Mouse (Mus musculus): ENCODE results near the gene Cspg4. TPM values are rescaled to one million over a fixed set of nuclear protein-coding genes. Genes with fewer than 3 reads are reported as not detected.
A peak's percentile ranks its signal among the peaks of the same experiment; 100 is the strongest.

Cspg4 gene
- 4.1 TPM in 2 replicates for polyA plus RNA-seq (2014; fragmentation: Nextera tagmentation; extraction: Ambion mirVana)

GRCm38 (mm10) chr9:56864832-56865231, at the start of gene Cspg4:
Gene Cspg4, plus strand, starts transcription at chr9:56865033.
- Histone ChIP-seq H3K27ac (replicated peaks; ENCODE audit: low read depth, low read length) (no peak within 1 kb of the TSS), H3K27me3 (ENCODE audit: control insufficient read depth, insufficient read depth, low read length) (peaks cover 17% of the 10 kb centered on the region; the same call in 1 of the 2 replicates), H3K9me3 (ENCODE audit: control insufficient read depth, low read length) (no peaks in the 10 kb centered on the region), H3K4me1 (ENCODE audit: control insufficient read depth, insufficient read depth, low read length) (0 out of 2 replicates have a peak, but pooled peaks cover 6% of the 10 kb centered on the region), H3K9ac (replicated peaks; ENCODE audit: low read length) (no peak within 1 kb of the TSS; the same call in 1 of the 2 replicates), H3K4me3 (replicated peaks; ENCODE audit: low read depth, low read length) (peak within 1 kb of the TSS; percentile 12; the same call in 1 of the 2 replicates), H3K4me2 (ENCODE audit: low read length) (peak within 1 kb of the TSS; percentile 46), H3K36me3 (ENCODE audit: control insufficient read depth, insufficient read depth, low read length) (no peaks in the 10 kb centered on the region)
- WGBS = 2% methylated on average over 24 of the region's 24 CpGs
- peak; percentile 44 for DNase-seq
- ATAC-seq (ENCODE audit: low FRiP score, low TSS enrichment) = no peak

- Histone ChIP-seq H3K9me3 (ENCODE audit: control insufficient read depth, low read length) (no peaks in the 10 kb centered on the region), H3K36me3 (ENCODE audit: control insufficient read depth, insufficient read depth, low read length) (no peaks in the 10 kb centered on the region), H3K4me3 (replicated peaks; ENCODE audit: low read depth, low read length) (no peak overlapping the region), H3K9ac (replicated peaks; ENCODE audit: low read length) (no peak overlapping the region), H3K4me2 (ENCODE audit: low read length) (no peak overlapping the region), H3K4me1 (ENCODE audit: control insufficient read depth, insufficient read depth, low read length) (peaks cover 21% of the 10 kb centered on the region), H3K27ac (replicated peaks; ENCODE audit: low read depth, low read length) (no peak overlapping the region), H3K27me3 (ENCODE audit: control insufficient read depth, insufficient read depth, low read length) (no peaks in the 10 kb centered on the region)
- peak; percentile 79 for DNase-seq
- ATAC-seq (ENCODE audit: low FRiP score, low TSS enrichment) = no peak
- WGBS = 2% methylated on average over 3 of the region's 3 CpGs
These were observed 39.9 kb upstream of the Cspg4 start for GRCm38 (mm10) chr9:56824900-56825299.

GRCm38 (mm10) chr9:56825476-56826213, 39.2 kb upstream of the Cspg4 start:
- Histone ChIP-seq H3K4me1 (ENCODE audit: control insufficient read depth, insufficient read depth, low read length) (peaks cover 28% of the 10 kb centered on the region), H3K27me3 (ENCODE audit: control insufficient read depth, insufficient read depth, low read length) (no peaks in the 10 kb centered on the region), H3K36me3 (ENCODE audit: control insufficient read depth, insufficient read depth, low read length) (no peaks in the 10 kb centered on the region), H3K9ac (replicated peaks; ENCODE audit: low read length) (peak overlapping the region; percentile 37), H3K4me3 (replicated peaks; ENCODE audit: low read depth, low read length) (peak overlapping the region; percentile 20; the same call in 1 of the 2 replicates), H3K27ac (replicated peaks; ENCODE audit: low read depth, low read length) (no peak overlapping the region), H3K4me2 (ENCODE audit: low read length) (peak overlapping the region; percentile 56), H3K9me3 (ENCODE audit: control insufficient read depth, low read length) (no peaks in the 10 kb centered on the region)
- DNase-seq (peak; percentile 65), ATAC-seq (ENCODE audit: low FRiP score, low TSS enrichment) (no peak)
- WGBS = 11% methylated on average over 21 of the region's 21 CpGs

GRCm38 (mm10) chr9:56828146-56828545, 36.7 kb upstream of the Cspg4 start:
- Histone ChIP-seq H3K4me2 (ENCODE audit: low read length) (no peak overlapping the region), H3K4me1 (ENCODE audit: control insufficient read depth, insufficient read depth, low read length) (peaks cover 43% of the 10 kb centered on the region), H3K27me3 (ENCODE audit: control insufficient read depth, insufficient read depth, low read length) (no peaks in the 10 kb centered on the region), H3K36me3 (ENCODE audit: control insufficient read depth, insufficient read depth, low read length) (no peaks in the 10 kb centered on the region), H3K27ac (replicated peaks; ENCODE audit: low read depth, low read length) (0 out of 2 replicates have a peak overlapping the region, but pooled peaks have one; percentile 41), H3K9ac (replicated peaks; ENCODE audit: low read length) (no peak overlapping the region), H3K9me3 (ENCODE audit: control insufficient read depth, low read length) (no peaks in the 10 kb centered on the region), H3K4me3 (replicated peaks; ENCODE audit: low read depth, low read length) (no peak overlapping the region)
- no peak for ATAC-seq (ENCODE audit: low FRiP score, low TSS enrichment)
- peak; percentile 63 for DNase-seq
- 27% methylated on average over 9 of the region's 9 CpGs for WGBS

- Histone ChIP-seq H3K9me3 (ENCODE audit: control insufficient read depth, low read length) (no peaks in the 10 kb centered on the region), H3K4me1 (ENCODE audit: control insufficient read depth, insufficient read depth, low read length) (peaks cover 45% of the 10 kb centered on the region), H3K27ac (replicated peaks; ENCODE audit: low read depth, low read length) (no peak overlapping the region), H3K9ac (replicated peaks; ENCODE audit: low read length) (no peak overlapping the region), H3K4me2 (ENCODE audit: low read length) (no peak overlapping the region), H3K27me3 (ENCODE audit: control insufficient read depth, insufficient read depth, low read length) (no peaks in the 10 kb centered on the region), H3K4me3 (replicated peaks; ENCODE audit: low read depth, low read length) (no peak overlapping the region), H3K36me3 (ENCODE audit: control insufficient read depth, insufficient read depth, low read length) (no peaks in the 10 kb centered on the region)
- ATAC-seq (ENCODE audit: low FRiP score, low TSS enrichment) (no peak), DNase-seq (no peak)
- WGBS = 84% methylated on average over 6 of the region's 6 CpGs
These were observed 36.0 kb upstream of the Cspg4 start for GRCm38 (mm10) chr9:56828841-56829240.

GRCm38 (mm10) chr9:56830162-56830561, 34.7 kb upstream of the Cspg4 start:
- H3K36me3 ChIP-seq (ENCODE audit: control insufficient read depth, insufficient read depth, low read length) = no peaks in the 10 kb centered on the region
- H3K9me3 ChIP-seq (ENCODE audit: control insufficient read depth, low read length) = no peaks in the 10 kb centered on the region
- WGBS = 6% methylated on average over 4 of the region's 4 CpGs
- H3K4me3 ChIP-seq (replicated peaks; ENCODE audit: low read depth, low read length) = no peak overlapping the region
- peak overlapping the region; percentile 74 for H3K27ac ChIP-seq (replicated peaks; ENCODE audit: low read depth, low read length)
- no peak overlapping the region for H3K4me2 ChIP-seq (ENCODE audit: low read length)
- ATAC-seq (ENCODE audit: low FRiP score, low TSS enrichment) (peak; percentile 82), DNase-seq (peak; percentile 88)
- H3K4me1 ChIP-seq (ENCODE audit: control insufficient read depth, insufficient read depth, low read length) = peaks cover 45% of the 10 kb centered on the region
- no peaks in the 10 kb centered on the region for H3K27me3 ChIP-seq (ENCODE audit: control insufficient read depth, insufficient read depth, low read length)
- no peak overlapping the region for H3K9ac ChIP-seq (replicated peaks; ENCODE audit: low read length)

- H3K4me3 ChIP-seq (replicated peaks; ENCODE audit: low read depth, low read length) = no peak overlapping the region
- H3K27ac ChIP-seq (replicated peaks; ENCODE audit: low read depth, low read length) = no peak overlapping the region
- H3K36me3 ChIP-seq (ENCODE audit: control insufficient read depth, insufficient read depth, low read length) = no peaks in the 10 kb centered on the region
- H3K4me2 ChIP-seq (ENCODE audit: low read length) = no peak overlapping the region
- ATAC-seq (ENCODE audit: low FRiP score, low TSS enrichment) (no peak), DNase-seq (no peak)
- H3K4me1 ChIP-seq (ENCODE audit: control insufficient read depth, insufficient read depth, low read length) = peaks cover 36% of the 10 kb centered on the region
- WGBS = 87% methylated on average over 3 of the region's 3 CpGs
- no peaks in the 10 kb centered on the region for H3K27me3 ChIP-seq (ENCODE audit: control insufficient read depth, insufficient read depth, low read length)
- no peak overlapping the region for H3K9ac ChIP-seq (replicated peaks; ENCODE audit: low read length)
- no peaks in the 10 kb centered on the region for H3K9me3 ChIP-seq (ENCODE audit: control insufficient read depth, low read length)
These were observed 32.9 kb upstream of the Cspg4 start for GRCm38 (mm10) chr9:56831904-56832303.

GRCm38 (mm10) chr9:56832900-56833299, 31.9 kb upstream of the Cspg4 start:
- H3K4me3 ChIP-seq (replicated peaks; ENCODE audit: low read depth, low read length) = no peak overlapping the region
- no peaks in the 10 kb centered on the region for H3K9me3 ChIP-seq (ENCODE audit: control insufficient read depth, low read length)
- no peak overlapping the region for H3K27ac ChIP-seq (replicated peaks; ENCODE audit: low read depth, low read length)
- no peak overlapping the region for H3K4me2 ChIP-seq (ENCODE audit: low read length)
- no peak for ATAC-seq (ENCODE audit: low FRiP score, low TSS enrichment)
- peaks cover 36% of the 10 kb centered on the region for H3K4me1 ChIP-seq (ENCODE audit: control insufficient read depth, insufficient read depth, low read length)
- H3K27me3 ChIP-seq (ENCODE audit: control insufficient read depth, insufficient read depth, low read length) = no peaks in the 10 kb centered on the region
- WGBS = 35% methylated on average over 6 of the region's 6 CpGs
- no peaks in the 10 kb centered on the region for H3K36me3 ChIP-seq (ENCODE audit: control insufficient read depth, insufficient read depth, low read length)
- no peak overlapping the region for H3K9ac ChIP-seq (replicated peaks; ENCODE audit: low read length)
- DNase-seq = no peak

- Histone ChIP-seq H3K36me3 (ENCODE audit: control insufficient read depth, insufficient read depth, low read length) (no peaks in the 10 kb centered on the region), H3K4me1 (ENCODE audit: control insufficient read depth, insufficient read depth, low read length) (peaks cover 22% of the 10 kb centered on the region), H3K27ac (replicated peaks; ENCODE audit: low read depth, low read length) (no peak overlapping the region), H3K9me3 (ENCODE audit: control insufficient read depth, low read length) (no peaks in the 10 kb centered on the region), H3K9ac (replicated peaks; ENCODE audit: low read length) (no peak overlapping the region), H3K4me3 (replicated peaks; ENCODE audit: low read depth, low read length) (no peak overlapping the region), H3K27me3 (ENCODE audit: control insufficient read depth, insufficient read depth, low read length) (no peaks in the 10 kb centered on the region; the same call in 1 of the 2 replicates), H3K4me2 (ENCODE audit: low read length) (no peak overlapping the region)
- DNase-seq (no peak), ATAC-seq (ENCODE audit: low FRiP score, low TSS enrichment) (no peak)
- WGBS = 85% methylated on average over 5 of the region's 5 CpGs
These were observed 29.7 kb upstream of the Cspg4 start for GRCm38 (mm10) chr9:56835152-56835551.
